Mouse (Mus musculus) kidney, adult 8-10 months (tissue): ENCODE data around the gene Dohh.
A peak's percentile ranks its signal among the peaks of the same experiment; 100 is the strongest.

Source experiments
- DNase-seq, 2 experiments: peaks; one replicate each; pipeline ENCODE4 v3.0.0; 2022

The Dohh gene

DNA sequence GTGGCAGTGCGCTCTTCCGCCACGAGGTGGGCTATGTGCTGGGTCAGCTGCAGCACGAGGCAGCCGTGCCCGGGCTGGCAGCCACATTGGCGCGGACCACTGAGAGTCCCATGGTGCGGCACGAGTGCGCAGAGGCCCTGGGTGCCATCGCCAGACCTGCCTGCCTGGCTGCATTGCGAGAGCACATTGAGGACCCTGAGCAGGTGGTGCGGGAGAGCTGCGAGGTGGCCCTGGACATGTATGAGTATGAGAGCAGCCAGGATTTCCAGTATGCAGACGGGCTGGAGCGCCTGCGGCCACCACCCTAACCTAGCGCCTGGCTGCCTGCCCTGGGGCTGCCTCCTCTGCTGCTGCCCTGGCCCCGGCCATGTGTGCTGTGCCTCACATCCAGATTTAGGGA, 3.5 kb downstream of the Dohh start:
- DNase-seq: no peak

DNA sequence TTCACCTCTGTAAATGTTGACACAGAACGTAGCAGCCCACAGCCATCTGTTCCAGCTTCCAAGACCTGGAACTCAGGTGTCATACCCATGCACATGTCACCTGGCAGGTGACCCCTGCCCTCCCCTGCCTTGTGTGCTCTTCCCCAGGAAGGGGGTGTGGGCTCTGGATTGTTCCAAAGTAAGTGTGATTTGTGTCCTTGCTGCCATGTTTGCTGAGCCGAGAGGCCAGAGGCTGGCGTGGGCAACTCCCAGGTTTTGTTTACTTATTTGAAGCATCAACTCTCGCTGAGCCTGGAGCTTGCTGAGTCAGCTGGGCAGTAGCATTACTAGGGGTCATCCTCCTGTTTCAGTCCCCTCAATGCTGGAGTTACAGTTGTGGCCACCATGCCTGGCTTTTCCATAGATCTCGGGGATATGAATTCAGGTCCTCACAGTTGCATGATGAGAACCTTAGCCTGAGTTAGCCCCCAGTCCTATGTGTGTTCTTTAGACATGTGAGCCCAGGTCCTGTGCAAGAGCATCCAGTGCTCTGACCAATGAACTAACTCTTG, 4.4 kb downstream of the Dohh start, which contains the start of gene Gm48552:
Gene Gm48552, plus strand, starts transcription at position 501 of the 551 bp plus-strand sequence.
- DNase-seq: no peak

DNA sequence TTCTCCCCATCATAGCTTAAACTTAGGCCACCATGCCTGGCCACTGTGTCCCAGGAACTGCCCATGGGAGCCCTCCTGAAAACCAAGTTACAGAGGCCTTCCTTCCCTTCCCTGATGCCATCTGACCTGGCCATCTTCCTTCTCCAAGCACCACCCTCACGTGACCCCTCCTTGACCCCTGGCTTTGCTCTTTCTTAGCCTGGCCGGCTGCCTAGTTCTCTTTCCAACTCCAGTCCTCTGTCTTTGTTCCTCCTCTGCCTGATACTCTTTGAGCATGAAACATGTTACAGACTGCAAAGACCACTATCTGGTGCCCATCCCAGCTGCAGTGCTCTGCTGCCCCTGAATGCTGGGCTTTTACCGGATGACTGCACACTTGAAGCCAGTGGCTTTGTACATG, 5.1 kb downstream of the Dohh start:
- peak; percentile 69 to 75 for DNase-seq

DNA sequence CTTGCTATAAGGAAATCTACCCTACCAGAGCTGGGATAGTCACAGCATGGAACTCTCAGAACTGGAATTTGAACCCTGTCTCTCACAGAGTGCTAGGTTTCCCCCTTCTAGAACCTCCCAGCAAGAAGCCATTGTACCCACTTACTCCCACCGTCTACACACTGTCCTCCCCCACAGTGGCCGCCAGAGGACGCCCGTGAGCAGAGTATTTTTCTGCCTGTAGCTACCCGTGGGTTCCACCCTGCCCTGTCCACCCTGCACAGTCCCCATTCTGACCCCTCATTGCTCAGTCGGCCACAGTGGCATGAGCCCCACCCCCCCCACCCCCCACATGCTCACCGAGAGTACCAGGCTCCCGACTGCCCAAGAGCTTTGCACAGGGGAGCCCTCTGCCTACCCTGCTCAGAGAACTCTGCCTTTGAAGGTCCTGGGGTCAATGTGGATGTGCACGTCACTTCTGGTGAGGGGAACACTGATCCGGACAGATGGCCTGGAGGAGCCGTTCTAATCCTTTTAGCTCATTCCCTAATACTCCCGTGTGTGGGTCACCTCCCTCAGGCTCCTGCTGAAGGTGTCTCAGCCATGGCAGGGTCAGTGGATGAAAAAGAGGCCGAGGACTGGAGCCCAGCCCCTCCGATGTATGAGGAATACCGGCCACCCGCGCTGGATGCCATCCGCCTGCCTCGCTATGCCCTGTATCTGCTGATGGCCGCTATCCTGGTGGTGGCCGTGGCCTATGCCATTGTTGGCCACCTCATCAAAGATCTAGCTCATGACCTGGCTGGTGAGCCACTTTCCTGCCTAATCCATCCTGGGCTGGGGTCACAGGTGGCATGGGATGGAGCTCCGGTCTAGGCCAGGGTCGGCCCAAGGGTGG, 5.8 kb downstream of the Dohh start:
- DNase-seq: peak in 1 of 2 experiments; percentile 78

DNA sequence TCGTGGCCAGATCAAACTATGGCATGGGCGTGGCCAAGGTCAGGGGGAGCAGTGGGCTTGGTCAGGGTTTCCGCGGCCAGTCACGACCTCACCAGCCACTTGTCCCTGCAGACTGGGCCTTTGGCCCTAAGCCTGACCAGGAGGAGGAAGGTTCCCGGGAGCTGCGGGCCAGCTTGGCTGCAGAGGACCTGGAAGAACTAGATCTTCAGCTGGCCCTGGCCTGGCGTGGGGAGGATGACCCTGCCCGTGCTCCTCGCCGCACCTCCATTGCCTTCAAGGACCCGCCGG, 6.4 kb downstream of the Dohh start:
- no peak for DNase-seq

DNA sequence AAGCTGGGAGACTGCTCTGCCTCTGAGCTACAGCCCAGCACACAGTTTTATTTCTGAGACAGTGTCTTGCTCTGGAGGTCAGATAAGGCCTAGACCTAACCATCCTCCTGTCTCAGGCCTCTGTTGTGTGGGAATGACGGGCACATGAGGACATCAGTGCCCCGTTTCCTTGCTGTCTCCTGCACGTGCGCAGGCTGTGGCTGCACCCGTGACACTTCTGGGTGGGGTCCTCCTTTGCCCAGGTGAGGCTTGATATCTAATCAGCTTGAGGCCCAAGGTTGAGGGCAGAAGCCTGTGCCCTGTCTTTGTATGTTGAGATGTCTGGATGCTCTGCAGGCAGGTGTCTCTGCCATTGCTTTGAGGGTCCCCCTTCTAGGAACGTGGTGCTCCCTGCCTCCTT, 8.0 kb downstream of the Dohh start:
- no peak for DNase-seq

DNA sequence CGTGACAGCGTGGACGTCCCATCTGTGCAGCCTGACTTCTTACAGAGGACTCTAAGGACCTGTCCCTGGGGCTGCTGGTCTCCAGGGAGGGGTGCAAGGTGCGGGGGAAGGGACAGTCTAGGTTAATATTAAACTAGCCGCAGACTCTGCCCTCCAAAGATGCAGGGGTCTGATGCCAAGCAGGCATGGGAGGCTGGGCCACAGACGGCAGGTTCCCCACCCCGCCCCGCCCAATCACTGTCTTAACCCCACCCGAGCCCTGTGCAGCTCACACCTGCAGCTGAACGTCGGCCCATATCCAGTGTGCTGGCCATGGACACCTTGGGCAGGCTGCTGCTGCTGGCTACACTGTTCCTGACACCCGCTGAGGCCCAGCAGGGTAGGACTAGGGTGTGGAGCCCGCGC, 8.6 kb downstream of the Dohh start, which contains the start of gene Smim24:
Gene Smim24, plus strand, starts transcription at position 271 of the 405 bp plus-strand sequence.
- DNase-seq: peak; percentile 78 to 87

DNA sequence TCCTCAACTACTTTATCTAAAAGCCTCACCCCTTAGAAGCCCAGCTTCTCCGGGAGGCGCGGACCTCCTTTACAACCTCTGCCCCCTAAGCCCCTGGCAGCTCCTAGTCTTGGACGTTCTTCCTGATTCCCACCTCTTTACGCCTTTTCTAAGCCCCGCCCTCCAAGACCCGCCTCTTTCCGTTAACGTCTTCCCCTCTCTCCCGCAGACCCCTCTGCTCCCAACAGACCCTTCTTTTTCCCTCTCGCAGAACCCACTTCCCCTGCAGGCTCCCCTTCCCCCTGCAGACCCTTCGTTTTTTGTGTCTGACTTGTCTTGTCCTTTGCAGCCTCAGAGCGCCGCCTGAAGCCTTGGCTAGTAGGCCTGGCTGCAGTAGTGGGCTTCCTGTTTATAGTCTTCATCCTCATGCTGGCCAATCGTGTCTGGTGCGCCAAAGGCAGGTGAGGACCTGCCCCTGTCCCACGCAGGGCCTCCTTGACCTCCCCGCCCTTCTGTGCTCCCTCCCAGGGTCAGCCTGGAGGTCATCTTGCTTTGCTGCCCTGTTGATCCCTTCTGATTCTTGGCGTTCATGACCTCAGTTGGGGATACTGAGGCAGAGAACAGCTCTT, 9.3 kb downstream of the Dohh start:
- peak in 1 of 2 experiments; percentile 47 for DNase-seq

DNA sequence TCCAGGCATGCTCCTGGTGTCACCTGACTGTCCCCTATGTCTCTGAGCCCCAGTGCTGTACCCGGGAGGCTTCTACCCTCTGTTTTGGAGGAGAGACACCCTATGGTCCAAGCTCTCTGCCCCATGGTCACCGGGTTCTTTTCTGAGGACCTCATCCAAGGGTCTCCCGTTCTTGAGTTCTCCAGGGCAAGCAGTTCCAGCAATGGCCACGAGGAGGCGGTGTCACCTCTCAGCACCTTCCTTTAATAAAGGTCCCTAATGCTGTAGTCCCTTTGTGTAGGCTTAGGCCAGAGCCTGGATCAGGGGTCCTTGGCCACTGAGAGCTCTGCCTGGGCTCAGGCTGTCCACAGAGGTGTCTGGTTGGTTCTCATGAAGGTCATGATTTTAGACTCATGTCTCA, 10.9 kb downstream of the Dohh start:
- peak in 1 of 2 experiments; percentile 81 for DNase-seq

DNA sequence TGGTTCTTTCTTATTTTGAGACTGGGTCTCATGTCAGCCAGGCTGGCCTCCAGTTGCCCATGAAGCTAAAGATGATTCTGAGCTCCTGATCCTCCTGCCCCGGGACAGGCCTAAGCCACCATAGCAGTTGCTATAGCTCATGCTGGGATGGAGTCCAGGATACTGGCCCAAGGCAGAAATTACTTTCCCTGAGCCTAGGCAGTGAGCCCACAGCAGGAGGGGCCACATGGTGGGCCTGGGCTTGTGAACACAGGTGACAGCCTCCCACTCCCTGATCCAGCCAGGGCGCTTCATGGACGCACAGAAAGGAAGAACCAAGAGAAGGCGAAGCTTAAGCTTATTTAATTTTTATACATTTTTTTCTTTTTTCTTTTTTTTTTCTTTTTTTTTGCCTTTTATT, 11.6 kb downstream of the Dohh start:
- DNase-seq: no peak

DNA sequence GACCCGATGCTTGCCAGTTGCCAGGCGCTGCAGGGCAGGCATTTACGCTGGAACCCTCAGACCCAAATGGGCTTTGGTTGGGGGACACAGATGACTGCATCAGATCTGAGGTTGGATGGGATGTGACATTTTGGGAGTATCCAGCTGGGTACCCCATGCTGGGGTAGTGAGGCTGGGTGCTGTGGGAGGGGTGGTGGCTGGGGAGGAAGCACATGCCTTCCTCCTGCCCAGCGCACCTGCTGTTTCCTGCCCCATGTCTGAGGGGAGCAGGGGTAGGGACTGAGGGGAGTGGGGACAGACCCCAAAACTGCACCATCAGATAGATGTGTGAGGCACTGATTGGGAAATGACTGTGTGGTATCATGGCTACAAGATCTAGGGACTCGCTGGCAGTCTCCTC, 12.5 kb downstream of the Dohh start:
- no peak for DNase-seq

DNA sequence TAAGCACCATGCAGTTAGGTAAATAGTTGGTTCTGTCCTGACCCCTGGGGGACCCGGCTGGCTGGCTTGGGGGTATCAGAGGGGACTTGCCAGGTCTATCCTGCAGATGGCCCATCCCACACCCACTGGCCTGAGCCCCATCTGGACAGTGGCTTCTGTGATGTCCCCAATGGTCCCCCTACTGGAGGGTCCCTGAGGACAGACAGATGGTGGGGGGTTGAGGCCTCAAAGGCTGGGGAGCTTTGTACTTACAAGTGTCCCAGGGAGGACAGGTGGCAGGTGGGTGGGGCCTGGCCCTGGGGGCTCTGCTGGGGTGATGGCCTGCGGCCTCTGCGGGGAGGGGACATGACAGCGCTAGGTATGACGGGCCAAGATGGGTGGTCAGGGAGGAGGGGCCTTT, 15.1 kb downstream of the Dohh start:
- DNase-seq: no peak

DNA sequence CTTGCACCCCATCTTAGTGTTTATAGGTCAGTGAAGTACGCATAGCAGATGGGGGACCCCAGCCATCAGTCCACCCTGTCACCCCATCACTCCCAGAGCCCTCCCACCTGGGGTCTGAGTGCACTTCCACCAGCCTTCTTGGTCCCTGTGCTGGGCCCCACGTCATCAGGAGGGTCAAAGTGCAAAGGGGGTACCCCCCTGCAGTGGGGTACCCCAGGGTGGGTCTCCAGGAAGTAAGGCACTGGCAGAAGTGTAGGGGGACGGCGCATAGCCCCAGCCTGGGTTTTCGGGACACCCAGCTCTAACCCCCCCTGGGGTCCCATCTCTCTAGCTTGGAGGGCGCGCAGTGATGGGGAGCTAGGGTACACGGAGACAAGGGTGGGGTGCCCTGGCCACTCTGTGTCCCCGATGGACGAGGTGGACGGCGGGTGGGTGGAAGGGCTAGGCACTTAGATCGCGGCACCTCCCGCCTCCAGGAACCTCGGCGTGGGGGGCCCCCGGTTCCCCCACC, 15.6 kb downstream of the Dohh start:
- no peak for DNase-seq

DNA sequence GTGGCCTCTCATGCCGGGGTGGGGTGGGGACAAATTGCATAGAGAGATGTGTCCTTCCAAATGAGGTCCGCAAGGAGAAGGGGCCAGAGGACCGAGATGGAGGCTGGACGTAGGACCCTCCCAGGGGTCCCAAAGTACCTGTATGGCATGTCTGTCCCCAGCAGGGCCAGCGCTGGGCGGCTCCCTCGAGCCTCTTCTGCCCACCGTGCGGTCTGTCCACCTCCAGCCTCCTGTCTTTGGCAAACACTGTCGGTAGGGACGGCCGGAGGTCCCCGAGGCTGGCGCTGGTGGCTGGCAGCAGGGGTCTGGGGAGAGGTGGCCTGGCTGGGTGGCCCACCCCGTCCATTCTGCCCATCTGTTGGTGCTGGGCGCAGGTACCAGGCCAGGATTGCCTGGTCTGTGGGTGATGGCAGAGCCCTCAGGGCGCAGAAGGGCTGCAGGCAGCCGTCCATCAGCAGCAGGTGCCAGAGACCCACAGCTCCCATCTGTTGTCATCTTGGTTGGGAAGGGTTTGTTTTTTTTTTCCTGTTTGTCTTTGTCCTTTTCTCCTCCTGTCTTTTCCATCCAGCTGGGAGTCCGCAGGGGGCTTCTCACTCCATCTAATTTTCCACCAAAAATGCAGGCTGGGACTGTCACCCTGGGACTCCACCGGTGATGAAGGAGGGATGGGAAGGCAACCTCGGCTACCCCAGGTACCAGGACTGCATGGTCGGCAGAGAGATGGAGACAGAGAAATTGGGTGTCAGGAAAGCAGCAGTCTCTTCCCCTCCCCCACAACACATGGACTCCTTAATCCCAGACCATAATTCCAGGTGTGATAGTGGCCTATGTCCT, 16.4 kb downstream of the Dohh start:
- DNase-seq: no peak

DNA sequence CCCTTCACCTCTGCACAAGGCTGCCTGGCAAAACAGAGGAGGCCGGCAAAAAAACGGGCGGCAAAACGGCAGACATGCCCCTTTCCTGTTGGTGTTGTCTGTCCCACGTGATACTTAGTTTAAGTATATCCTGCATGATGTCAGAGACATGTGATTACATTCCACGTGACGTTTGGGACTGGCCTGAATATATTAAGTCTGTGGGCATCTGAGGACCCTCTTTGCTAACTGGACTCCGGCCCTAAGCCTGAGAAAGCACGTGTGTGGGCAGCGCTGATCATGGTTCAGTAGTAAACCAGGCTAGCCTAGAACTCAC, 16.9 kb downstream of the Dohh start:
- no peak for DNase-seq

DNA sequence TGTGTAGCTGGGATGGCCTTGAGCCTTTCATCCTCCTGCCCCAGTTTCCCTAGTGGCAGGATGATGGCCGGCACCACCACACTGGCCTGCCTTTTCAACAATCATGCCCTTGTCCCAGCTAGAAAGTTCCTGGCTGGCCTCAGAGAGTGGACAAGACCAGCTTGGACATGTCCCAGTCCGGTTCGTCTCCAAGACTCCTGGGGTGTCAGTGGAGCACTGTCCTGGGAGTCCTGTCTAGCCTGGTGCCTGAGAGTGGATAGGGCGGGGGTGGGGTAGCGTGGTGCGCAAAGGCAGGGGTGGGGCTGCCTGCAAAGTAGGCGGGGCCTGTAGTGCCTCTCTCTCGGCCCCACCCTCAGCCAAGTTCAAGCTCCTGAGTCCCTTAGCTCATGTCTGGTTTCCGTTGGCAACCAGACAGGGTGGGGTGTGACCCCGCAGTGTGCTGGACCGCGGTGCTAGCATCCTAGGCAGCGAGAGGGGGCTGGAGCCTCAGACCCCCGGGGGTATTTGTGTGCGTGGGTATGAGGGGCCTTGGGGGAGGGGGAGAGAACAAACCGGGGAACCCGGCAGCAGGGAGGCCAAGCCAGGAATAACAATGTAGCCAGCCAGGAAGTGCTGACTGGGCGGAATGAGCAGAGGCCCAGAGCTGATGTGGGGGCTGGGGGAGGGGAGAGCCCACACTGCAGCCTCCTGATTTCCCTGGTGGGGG, 17.4 kb downstream of the Dohh start:
- DNase-seq: peak; percentile 67 to 68

DNA sequence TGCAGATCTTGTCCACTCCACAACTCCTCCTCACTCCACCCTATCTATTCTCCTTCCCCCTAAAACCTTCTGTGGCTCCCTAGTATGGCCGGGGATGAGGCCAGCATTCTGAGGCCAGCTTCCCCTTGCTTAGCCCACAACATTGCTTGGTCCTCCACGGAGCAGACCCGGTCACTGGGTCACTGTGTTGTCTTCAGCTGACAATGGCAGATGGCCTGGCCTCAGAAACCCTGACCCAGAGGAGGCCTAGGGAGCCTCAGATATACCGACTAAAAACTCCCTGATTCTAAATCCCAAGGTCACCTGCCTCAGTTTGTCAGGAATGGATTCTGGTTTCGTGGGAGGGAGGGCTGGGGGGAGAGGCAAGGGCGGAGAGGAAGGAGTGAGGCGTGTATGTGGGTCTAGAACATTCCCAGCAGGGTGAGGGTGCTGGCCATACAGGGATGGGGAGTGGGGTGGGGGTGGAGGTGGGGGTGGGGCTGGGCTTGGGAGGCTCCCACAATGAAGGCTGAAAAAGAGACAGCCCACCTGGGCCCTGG, 18.1 kb downstream of the Dohh start:
- DNase-seq: no peak

DNA sequence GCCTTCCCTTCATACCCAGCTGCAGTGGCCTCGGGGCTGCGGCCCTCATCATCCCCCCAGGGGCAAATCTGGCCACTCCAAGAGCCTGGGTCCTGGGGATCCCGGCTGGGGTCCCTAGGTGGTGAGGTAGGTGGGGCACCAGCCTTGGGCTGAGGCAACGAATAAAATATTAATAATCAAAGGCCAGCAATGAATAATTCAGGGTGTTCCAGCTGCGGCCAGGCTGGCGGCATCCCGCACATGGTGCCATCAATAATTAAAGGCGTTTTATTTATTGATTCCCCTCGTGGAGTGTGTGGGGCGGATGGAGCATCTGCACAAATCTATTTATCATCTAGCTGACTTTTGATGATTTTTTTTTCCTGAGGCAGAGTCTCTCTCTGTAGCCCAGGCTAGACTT, 19.3 kb downstream of the Dohh start:
- DNase-seq: no peak

DNA sequence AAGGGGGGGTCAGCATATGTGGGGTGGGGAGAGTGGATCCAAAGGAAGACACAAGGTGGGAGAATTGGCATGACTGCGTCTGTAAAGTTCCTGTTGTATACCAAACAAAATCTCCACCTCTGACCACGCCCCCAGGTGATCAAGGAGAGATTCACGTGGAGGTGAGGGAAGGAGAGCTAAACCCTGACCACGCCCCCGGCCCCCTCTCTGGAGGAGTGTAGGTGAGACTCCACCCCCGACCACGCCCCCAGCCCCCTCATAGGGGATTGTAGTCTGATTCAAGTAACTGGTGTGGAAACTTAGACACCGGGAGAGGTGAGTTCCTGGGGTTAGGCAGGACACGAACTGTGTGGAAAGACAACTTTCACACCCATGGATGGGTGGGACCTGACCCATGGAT, 19.9 kb downstream of the Dohh start:
- DNase-seq: no peak

DNA sequence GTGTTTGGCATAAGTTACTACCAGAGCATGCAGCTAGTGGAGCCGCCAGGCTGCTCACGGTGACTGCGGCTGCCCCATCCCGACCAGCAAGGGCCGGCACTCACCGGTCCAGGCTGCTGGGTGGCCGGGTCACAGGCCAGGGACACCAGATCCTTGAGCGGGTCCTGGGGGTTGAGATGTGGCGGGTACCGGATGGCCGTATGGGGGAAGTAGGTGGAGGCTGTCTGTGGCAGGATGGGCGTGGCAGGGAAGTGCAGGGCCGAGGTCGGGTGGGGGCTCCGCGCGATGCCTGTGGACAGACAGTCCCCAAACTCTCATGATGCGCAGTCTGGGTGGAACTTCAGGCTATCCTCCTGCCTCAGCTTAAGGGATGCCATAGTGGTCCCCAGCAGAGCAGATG, 20.5 kb downstream of the Dohh start:
- DNase-seq: no peak

DNA sequence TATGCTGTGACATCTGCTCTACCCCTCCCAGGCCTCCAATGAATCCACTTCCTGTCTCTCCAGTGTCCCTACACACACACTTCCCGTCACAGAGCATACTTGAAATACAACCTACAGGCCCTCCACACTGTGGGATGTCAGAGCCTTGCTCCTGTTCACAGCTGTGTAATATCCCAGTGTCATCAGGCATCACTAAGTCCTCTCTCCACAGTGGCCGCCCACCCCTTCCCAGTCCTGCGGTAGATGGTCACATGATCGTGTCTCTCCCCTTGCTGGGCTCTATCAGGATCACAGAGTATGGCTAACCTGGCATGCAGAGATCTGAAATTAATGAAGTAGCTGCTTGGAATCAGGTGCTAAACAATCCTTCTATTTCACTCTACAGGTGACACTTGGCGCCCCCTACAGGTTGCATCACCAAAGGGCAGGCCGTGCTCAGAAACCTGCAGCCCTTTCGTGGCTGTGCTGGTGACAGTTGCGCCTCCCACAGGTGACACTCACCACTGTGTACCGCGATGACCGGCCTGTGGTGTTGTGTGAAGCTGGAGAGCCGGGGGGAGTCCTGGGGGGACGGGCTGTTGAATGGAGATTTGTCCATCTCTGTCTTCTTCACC, 21.5 kb downstream of the Dohh start:
- peak in 1 of 2 experiments; percentile 77 for DNase-seq
